Mouse (Mus musculus) 3134 (cell line): Measurements from ENCODE around the gene Pgs1.

ENCODE experiments used
- DNase-seq: peaks from one replicate; pipeline ENCODE4 v3.0.0-alpha.2; 2011; ENCODE audit warnings: low spot score; ENCODE audit not compliant: insufficient read length; ENCODE audit errors: extremely low read depth

The Pgs1 gene

DNA sequence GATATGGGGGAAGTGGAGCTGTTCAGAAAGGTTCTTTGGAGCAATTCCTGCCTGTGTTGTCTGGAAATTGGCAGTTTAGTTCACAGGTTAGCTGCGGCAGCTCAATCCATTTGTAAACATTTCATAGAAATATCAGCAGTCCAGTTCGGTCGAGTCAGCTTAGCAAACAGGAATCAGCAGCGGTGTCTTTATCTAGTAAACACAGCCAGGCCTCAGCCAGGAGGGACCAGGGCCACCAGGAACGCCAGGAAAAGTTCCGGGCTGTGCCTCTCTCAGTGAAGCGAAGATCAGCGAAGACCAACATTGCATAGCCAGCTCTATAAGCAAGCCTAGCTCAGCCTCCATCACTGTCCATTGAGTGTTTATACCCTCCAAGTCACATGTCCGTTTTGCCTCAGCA lies 45.0 kb downstream of the Pgs1 start:
- no peak for DNase-seq

DNA sequence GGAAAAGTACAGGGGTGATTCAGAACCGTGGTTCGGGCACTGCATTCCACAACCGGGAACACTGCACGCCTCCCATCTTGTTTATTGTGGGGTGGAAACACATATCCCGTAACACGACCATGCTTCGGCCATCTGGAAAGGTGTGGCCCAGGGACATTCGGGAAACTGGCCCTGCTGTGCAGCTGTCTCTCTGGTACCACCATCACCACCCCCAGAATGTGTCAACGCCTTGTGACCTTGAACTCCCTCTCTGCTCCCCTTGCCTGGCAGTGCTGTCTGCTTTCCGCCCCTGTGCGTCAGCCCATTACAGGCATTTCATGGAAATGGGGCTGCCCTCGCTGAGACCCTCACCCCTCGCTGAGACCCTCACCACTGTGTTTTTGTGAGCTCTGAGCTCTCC lies 48.3 kb downstream of the Pgs1 start:
- DNase-seq, result no peak

DNA sequence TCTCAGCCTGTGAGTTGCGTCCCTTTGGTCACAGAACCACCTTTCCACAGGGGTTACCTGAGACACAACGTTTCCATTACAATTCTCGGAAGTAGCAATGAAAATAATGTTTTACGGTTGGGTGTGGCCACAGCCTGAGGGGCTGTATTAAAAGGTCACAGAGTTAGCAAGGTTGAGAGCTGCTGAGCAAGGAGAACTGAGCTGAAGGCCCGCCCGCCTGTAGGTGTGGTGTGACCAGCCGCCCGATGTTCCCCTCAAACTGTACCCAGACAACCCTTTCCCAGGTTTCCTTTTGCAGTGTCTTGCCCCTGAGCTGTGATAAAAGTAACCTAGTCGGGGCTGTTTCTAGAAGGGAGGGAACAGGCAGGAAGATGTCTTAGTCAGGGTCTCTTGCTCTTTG lies 49.0 kb downstream of the Pgs1 start:
- DNase-seq, result no peak

DNA sequence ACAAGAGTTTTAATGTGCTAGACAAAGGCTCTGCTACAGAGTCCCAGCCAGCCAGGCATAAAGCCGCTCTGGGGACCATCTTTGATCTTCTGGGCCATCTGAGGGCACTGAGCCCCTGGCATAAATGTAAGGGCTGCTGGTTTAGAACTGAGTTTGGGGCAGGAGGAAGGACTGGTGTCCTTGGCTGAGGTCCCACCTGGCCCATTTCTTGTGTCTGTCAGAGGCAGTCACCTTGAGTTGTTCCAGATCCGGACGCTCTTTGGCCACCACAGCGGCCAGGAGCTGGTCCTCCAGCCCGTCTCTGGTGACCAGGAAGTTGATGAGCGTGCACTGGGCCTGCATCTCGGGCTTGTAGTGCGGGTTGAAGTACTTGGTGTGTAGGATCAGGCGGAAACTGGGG lies 56.7 kb downstream of the Pgs1 start:
- no peak for DNase-seq

DNA sequence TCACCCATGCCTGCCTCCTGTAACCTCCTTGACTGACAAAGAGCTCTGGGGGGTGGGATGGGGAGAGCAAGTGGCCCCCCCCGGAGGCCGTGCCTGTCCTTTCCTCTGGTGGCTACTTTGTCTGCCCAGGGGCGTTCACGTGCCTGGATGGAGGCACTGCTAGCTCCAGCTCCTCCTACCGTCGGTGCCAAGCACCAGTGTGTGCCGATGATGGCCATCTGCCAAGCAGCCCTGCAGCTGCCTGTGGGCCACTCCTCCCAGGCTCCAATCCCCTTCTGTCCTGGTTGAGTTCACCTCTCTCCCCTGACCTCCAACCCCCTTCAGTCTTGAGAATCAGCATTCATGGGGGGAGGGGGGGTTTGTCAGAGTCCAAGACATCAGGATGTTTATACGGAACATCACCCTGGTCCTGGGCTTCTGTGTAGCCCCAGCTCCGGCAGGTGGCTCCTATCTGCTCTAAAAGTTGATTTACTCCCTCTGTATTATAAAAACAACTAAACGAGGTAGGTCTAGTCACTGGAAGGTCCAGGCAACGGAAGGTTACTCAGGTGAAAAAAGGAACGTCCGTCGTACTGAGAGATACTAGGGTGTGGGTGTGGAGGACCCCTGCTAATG lies 57.3 kb downstream of the Pgs1 start:
- no peak for DNase-seq

DNA sequence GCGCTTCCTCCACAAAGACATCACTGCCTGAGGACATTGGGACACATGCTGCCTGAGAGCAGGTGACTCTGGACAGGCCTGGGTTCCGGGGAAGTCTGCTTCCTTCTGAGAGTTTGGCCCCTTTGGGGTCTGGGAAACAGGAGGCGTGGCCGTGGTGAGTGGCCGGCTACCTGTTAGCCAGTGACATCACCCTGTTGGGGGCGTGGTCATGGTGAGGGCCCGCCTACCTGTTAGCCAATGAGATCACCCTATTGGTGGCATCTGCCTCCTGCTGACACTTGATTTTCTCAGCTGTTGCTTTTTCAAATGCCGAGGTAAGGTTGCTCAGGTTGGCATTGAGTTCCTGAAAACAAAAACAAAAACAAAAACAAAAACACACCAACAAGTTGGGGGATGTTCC lies 63.5 kb downstream of the Pgs1 start:
- DNase-seq, result no peak

DNA sequence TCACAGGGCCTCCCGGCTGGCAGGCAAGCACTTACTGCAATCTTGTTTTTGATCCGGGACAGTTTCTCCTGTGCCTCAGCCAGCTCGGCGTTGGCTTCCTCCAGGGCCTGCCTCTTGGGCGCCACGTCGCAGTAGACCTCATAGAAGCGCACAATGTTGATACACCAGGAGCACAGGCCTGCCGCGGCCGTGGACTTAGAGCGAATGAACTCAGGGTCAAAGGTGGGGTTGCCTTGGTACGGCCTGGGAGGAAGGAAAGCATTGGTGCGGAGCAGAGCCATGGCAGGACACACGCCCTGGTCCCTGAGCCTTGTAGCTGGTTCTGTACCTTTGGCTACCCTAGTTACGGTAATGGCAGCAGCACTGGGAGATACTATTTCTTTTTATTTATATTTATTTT lies 64.1 kb downstream of the Pgs1 start:
- DNase-seq, result no peak

DNA sequence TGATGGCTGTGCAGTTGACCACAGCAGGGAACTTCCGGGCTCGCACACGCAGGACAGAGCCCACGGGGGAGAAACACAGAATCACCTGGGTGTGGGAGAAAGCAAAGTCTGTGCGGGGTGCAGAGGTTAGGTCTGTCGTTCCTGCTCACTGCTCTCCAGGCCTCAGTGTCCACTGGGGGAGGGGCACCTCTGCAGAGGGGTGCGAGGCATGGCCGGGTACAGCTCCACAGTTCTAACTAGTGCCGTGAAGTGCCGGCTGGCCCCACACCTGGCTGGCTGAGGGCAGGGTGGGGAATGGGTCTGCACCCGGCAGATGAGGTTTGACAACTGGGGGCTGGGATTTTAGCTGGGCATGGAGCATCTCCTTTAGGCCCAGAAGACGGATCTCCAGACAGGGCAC lies 72.3 kb downstream of the Pgs1 start:
- no peak for DNase-seq

DNA sequence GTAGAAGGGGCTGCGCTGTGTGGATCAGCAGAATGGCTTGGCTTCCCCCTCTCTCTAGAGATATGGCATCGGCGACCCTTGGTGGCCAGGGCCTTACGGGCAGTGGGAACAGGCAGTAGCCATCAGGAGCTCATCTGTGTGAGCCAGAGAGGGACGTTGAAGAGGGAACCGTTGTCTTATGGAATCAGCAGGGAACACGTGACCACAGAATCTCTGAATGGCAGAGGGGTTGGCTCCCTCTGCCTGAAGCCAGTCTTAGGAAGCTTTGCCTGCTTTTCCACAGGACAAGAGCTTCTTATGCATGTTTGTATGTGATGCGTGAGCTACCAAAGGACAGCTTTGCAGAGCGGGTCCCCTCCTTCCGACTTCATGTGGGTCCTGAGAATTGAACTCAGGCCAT lies 72.8 kb downstream of the Pgs1 start:
- DNase-seq, result no peak

DNA sequence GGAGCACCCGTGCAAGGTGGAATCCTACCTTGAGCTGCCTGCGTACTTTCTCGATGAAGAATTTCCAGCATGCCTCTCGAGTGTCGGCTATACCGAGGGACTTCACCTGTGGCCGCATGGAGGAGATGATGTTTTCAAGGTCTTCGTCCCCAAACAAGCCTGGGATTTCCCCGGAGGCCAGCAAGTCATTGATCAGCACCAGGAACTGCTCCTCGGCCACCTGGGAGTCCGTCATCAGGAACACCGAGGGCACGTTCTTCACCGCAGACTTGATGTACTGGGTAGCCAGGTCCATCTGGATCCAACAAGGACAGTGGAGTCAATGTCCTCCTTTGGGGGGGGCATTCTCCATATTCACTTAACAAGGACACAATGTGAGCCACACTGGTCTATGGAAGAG lies 73.9 kb downstream of the Pgs1 start:
- DNase-seq, result no peak

DNA sequence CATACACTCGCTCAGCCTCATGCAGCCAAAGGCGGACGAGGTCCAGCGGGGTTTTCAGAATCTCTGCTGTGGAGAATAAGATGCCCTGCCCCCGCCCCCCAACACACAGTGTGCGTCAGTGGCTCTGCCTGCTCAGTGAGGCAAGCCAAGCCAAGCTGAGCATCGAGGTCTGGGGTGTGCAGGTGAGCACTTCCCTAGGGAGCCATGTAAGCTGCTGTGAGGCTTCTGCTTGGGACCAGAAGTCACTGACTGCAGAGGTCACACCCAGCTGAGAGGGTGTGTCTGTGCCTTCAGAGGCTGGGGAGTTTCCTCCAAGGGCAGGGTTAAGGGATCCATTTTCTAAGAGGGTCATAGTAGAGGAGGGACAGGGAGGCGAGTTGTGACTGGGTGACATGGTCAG lies 81.5 kb downstream of the Pgs1 start:
- DNase-seq, result no peak

DNA sequence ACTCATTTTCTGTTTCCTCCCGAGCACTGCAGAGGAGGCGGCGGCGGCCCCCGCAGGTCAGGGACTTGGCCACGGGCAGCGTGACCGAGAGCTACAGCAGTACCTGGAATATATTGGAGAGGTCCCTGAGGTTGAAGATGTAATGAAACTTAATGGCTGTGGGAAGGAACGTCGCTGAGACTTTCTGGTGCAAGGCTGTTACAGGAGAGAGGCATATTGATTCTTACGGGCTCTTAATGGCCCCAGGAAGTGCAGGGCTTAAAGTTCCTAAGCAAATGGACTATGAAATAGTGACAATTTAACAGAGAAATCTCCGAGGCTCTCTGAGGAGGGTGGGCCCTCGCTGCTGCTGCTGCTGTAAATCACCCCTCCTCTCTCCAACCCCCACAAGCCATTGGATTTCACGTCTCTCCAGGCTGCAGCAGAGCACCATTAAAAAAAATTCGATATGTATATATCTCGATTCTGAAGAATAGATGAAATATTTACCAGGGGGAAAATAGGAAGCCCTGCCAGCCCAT lies 82.8 kb downstream of the Pgs1 start:
- no peak for DNase-seq

DNA sequence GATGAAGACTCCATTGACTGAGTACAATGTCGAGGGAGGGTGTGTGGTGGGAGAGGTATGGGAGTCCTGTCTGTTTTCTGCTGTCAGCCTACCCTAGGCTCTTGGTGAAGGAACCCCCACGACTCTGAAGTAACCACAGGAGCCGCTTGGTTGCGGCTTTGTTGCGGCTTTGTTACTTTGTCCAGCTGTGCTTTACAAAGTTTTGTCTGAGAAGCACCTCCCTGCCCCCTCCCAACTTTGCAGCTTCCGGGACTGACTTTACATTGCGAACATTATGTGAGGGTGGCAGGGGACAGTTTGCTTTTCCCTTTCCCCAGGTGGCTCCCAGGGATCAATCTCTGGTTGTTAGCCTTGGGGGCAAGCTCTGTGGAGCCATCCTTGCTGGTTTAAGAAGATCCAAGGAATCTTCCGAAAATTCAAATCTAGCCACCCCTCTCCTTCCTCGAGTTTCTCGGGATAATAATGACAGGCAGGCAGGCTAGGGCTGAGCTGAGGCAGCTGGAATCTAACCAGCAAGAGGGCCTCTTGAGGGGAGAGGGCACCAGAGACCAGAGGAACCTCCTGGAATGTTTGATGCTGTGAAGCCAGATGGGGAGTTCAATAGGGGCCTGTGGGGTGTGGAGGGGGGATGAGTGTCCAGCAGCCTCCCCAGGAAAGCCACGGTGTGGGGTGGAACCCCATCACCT lies 85.3 kb downstream of the Pgs1 start:
- DNase-seq, result no peak
